Mouse (Mus musculus) retina, postnatal 7 days (tissue): ENCODE results near the gene Map2k4.

Experiments used
- DNase-seq: peaks from one replicate; pipeline ENCODE4 v3.0.0-alpha.2; 2012; ENCODE audit warnings: low read depth, low spot score

Map2k4 gene

GRCm38 (mm10) chr11:65773946-65774656 is 14.0 kb downstream of the Map2k4 start:
- no peak for DNase-seq

GRCm38 (mm10) chr11:65773535-65773934 is 14.6 kb downstream of the Map2k4 start:
- no peak for DNase-seq

GRCm38 (mm10) chr11:65771546-65771945 is 16.6 kb downstream of the Map2k4 start:
- no peak for DNase-seq

GRCm38 (mm10) chr11:65769990-65770389 is 18.1 kb downstream of the Map2k4 start:
- DNase-seq: no peak

- DNase-seq: no peak
Observed at GRCm38 (mm10) chr11:65768445-65768844, 19.7 kb downstream of the Map2k4 start.

GRCm38 (mm10) chr11:65760912-65761311 is 27.2 kb downstream of the Map2k4 start:
- DNase-seq: no peak

- no peak for DNase-seq
Observed at GRCm38 (mm10) chr11:65759350-65759749, 28.7 kb downstream of the Map2k4 start.

GRCm38 (mm10) chr11:65754161-65754560 is 33.9 kb downstream of the Map2k4 start:
- DNase-seq: no peak

GRCm38 (mm10) chr11:65753593-65753992 is 34.5 kb downstream of the Map2k4 start:
- no peak for DNase-seq

- DNase-seq: no peak
Observed at GRCm38 (mm10) chr11:65750546-65750945, 37.6 kb downstream of the Map2k4 start.

- no peak for DNase-seq
Observed at GRCm38 (mm10) chr11:65747433-65747832, 40.7 kb downstream of the Map2k4 start.

- DNase-seq: no peak
Observed at GRCm38 (mm10) chr11:65745707-65746333, 42.3 kb downstream of the Map2k4 start.

GRCm38 (mm10) chr11:65743866-65744265 is 44.2 kb downstream of the Map2k4 start:
- no peak for DNase-seq

GRCm38 (mm10) chr11:65740811-65741210 is 47.3 kb downstream of the Map2k4 start:
- DNase-seq: no peak

- DNase-seq: no peak
Observed at GRCm38 (mm10) chr11:65740390-65740789, 47.7 kb downstream of the Map2k4 start.

- no peak for DNase-seq
Observed at GRCm38 (mm10) chr11:65739880-65740279, 48.2 kb downstream of the Map2k4 start.

GRCm38 (mm10) chr11:65734656-65735055 is 53.4 kb downstream of the Map2k4 start:
- DNase-seq: no peak

- no peak for DNase-seq
Observed at GRCm38 (mm10) chr11:65729623-65730217, 58.4 kb downstream of the Map2k4 start.

GRCm38 (mm10) chr11:65728906-65729305 is 59.2 kb downstream of the Map2k4 start:
- DNase-seq: no peak

GRCm38 (mm10) chr11:65723715-65724114 is 64.4 kb downstream of the Map2k4 start:
- DNase-seq: no peak

- no peak for DNase-seq
Observed at GRCm38 (mm10) chr11:65721615-65722014, 66.5 kb downstream of the Map2k4 start.

GRCm38 (mm10) chr11:65719960-65720359 is 68.1 kb downstream of the Map2k4 start:
- no peak for DNase-seq

GRCm38 (mm10) chr11:65713830-65714229 is 74.3 kb downstream of the Map2k4 start:
- no peak for DNase-seq
